In genomic region chr9:57594174-57594509, GRCm38 (mm10) we compare ENCODE assay signal across 21 mouse cellular contexts. TPM values are rescaled to one million over a fixed set of nuclear protein-coding genes. Genes with fewer than 3 reads are reported as not detected.
DNase-seq lines count a peak whose midpoint lies in the region; ATAC-seq lines count a peak whose summit lies in the region.
"Had no signal": no experiment of that assay in that cellular context is flagged by ENCODE, and none has a peak within 500 bp of the region (broad histone marks: within the 10 kb centered on the region; RNA-seq: fewer than 3 reads in every experiment).

No protein-coding gene starts in this region.

- H3K27ac ChIP-seq in heart, embryonic 12.5 days (ENCODE audit: poor library complexity, severe bottlenecking) = no peak overlapping the region
- no peak overlapping the region; the same call in 1 of the 2 replicates for H3K27ac ChIP-seq in kidney, embryonic 14.5 days (ENCODE audit: low read depth, low read length)
- H3K27ac ChIP-seq in midbrain, embryonic 10.5 days (replicated peaks) = peak overlapping the region; percentile 61; the same call in 1 of the 2 replicates
- no peak overlapping the region for H3K27ac ChIP-seq in midbrain, embryonic 11.5 days (ENCODE audit: low read depth, low read length)
- H3K27ac ChIP-seq: embryonic facial prominence, embryonic 15.5 days; forebrain, embryonic 10.5 days; gastrocnemius, adult 2 months; heart, embryonic 10.5 days; hindbrain, embryonic 14.5 days had no signal

- peaks cover 39% of the 10 kb centered on the region for H3K4me1 ChIP-seq in heart, embryonic 12.5 days (replicated peaks)
- H3K4me1 ChIP-seq in kidney, embryonic 14.5 days (ENCODE audit: control insufficient read depth, insufficient read depth, low read length) = peaks cover 18% of the 10 kb centered on the region
- peaks cover 65% of the 10 kb centered on the region for H3K4me1 ChIP-seq in midbrain, embryonic 10.5 days
- H3K4me1 ChIP-seq in midbrain, embryonic 11.5 days (ENCODE audit: control insufficient read depth, insufficient read depth, low read length) = peaks cover 26% of the 10 kb centered on the region

- 40% methylated on average over 9 of the region's 9 CpGs for WGBS in heart, embryonic 12.5 days
- WGBS in kidney, embryonic 14.5 days = 38% methylated on average over 9 of the region's 9 CpGs
- 76% methylated on average over 9 of the region's 9 CpGs for WGBS in midbrain, embryonic 10.5 days
- WGBS in midbrain, embryonic 11.5 days = 75% methylated on average over 9 of the region's 9 CpGs

- H3K9me3 ChIP-seq in heart, embryonic 12.5 days (replicated peaks) = no peaks in the 10 kb centered on the region
- H3K9me3 ChIP-seq in kidney, embryonic 14.5 days (ENCODE audit: control insufficient read depth, low read length) = no peaks in the 10 kb centered on the region
- no peaks in the 10 kb centered on the region for H3K9me3 ChIP-seq in midbrain, embryonic 10.5 days (replicated peaks)
- H3K9me3 ChIP-seq in midbrain, embryonic 11.5 days (ENCODE audit: control insufficient read depth, low read length) = no peaks in the 10 kb centered on the region
- H3K9me3 ChIP-seq: embryonic facial prominence, embryonic 15.5 days; forebrain, embryonic 10.5 days; heart, embryonic 10.5 days had no signal

- ATAC-seq in heart, embryonic 12.5 days (ENCODE audit: insufficient number of reproducible peaks, low FRiP score) = no peak
- ATAC-seq in kidney, embryonic 14.5 days (ENCODE audit: low FRiP score, low TSS enrichment) = no peak
- ATAC-seq in midbrain, embryonic 11.5 days (ENCODE audit: low FRiP score) = no peak
- ATAC-seq: activated CD4-positive, CD25-positive, alpha-beta regulatory T cell, adult 4 months; forebrain, embryonic 14.5 days; Patski had no signal

- no peak for DNase-seq in heart, adult 9 months (ENCODE audit: low spot score in 2 of 2)
- DNase-seq in kidney, adult 11 months = no peak
- no peak for DNase-seq in midbrain, embryonic 10.5 days (ENCODE audit: low spot score)
- DNase-seq in midbrain, embryonic 11.5 days (ENCODE audit: low spot score, missing footprints) = no peak
- DNase-seq: adrenal gland, postnatal 14 days; cerebellum, adult 11-12 months; cerebellum, adult 9-10 months; gastrocnemius, adult 2 months; gastrocnemius, postnatal 25 days had no signal

- H3K4me3 ChIP-seq in heart, embryonic 12.5 days = no peak overlapping the region
- H3K4me3 ChIP-seq in kidney, embryonic 14.5 days (ENCODE audit: low read length) = no peak overlapping the region
- 0 out of 2 replicates have a peak overlapping the region, but pooled peaks have one; percentile 5 for H3K4me3 ChIP-seq in midbrain, embryonic 10.5 days
- no peak overlapping the region for H3K4me3 ChIP-seq in midbrain, embryonic 11.5 days (ENCODE audit: low read depth, low read length)
- H3K4me3 ChIP-seq: embryonic facial prominence, embryonic 15.5 days; erythroblast, embryonic 14.5 days; forebrain, embryonic 10.5 days; gastrocnemius, adult 2 months had no signal

- H3K4me2 ChIP-seq in heart, embryonic 12.5 days = no peak overlapping the region
- 0 out of 2 replicates have a peak overlapping the region, but pooled peaks have one; percentile 8 for H3K4me2 ChIP-seq in kidney, embryonic 14.5 days (replicated peaks; ENCODE audit: low read depth, low read length)
- no peak overlapping the region for H3K4me2 ChIP-seq in midbrain, embryonic 11.5 days
- H3K4me2 ChIP-seq: embryonic facial prominence, embryonic 15.5 days; hindbrain, embryonic 14.5 days had no signal

- H3K9ac ChIP-seq in heart, embryonic 12.5 days = 0 out of 2 replicates have a peak overlapping the region, but pooled peaks have one; percentile 13
- H3K9ac ChIP-seq in kidney, embryonic 14.5 days (ENCODE audit: low read depth, low read length) = 0 out of 2 replicates have a peak overlapping the region, but pooled peaks have one; percentile 23
- H3K9ac ChIP-seq in midbrain, embryonic 11.5 days (ENCODE audit: low read length) = no peak overlapping the region
- H3K9ac ChIP-seq: embryonic facial prominence, embryonic 15.5 days; hindbrain, embryonic 14.5 days had no signal

- H3K36me3 ChIP-seq in heart, embryonic 12.5 days = peaks cover 45% of the 10 kb centered on the region
- H3K36me3 ChIP-seq in kidney, embryonic 14.5 days (ENCODE audit: control insufficient read depth, insufficient read depth, low read length) = peaks cover 19% of the 10 kb centered on the region; the same call in 1 of the 2 replicates
- H3K36me3 ChIP-seq in midbrain, embryonic 10.5 days = peaks cover 31% of the 10 kb centered on the region
- no peaks in the 10 kb centered on the region; the same call in 1 of the 2 replicates for H3K36me3 ChIP-seq in midbrain, embryonic 11.5 days (ENCODE audit: control insufficient read depth, insufficient read depth, low read length)

- H3K27me3 ChIP-seq in heart, embryonic 12.5 days (replicated peaks) = no peaks in the 10 kb centered on the region
- no peaks in the 10 kb centered on the region for H3K27me3 ChIP-seq in kidney, embryonic 14.5 days (ENCODE audit: control insufficient read depth, insufficient read depth, low read length)
- H3K27me3 ChIP-seq in midbrain, embryonic 10.5 days (ENCODE audit: low read depth, poor library complexity, severe bottlenecking) = 0 out of 2 replicates have a peak, but pooled peaks cover 7% of the 10 kb centered on the region
- no peaks in the 10 kb centered on the region for H3K27me3 ChIP-seq in midbrain, embryonic 11.5 days (ENCODE audit: control insufficient read depth, insufficient read depth, low read length)
- H3K27me3 ChIP-seq: CH12.LX; embryonic facial prominence, embryonic 15.5 days; Patski had no signal

RNA-seq across cellular contexts. Expression of gene Ulk3, which starts 4.9 kb away (rescaled TPM):
- 18.1 and 19.5 TPM in 2 replicates for polyA plus RNA-seq in heart, embryonic 12.5 days (2016; fragmentation: Nextera tagmentation; extraction: Ambion mirVana)
- 5.4 and 13.7 TPM in 2 replicates for polyA plus RNA-seq in kidney, embryonic 14.5 days (2014; fragmentation: Nextera tagmentation; extraction: Ambion mirVana)
- 14.5 and 18.8 TPM in 2 replicates for polyA plus RNA-seq in midbrain, embryonic 10.5 days (2016; fragmentation: Nextera tagmentation; extraction: Ambion mirVana)
- polyA plus RNA-seq in midbrain, embryonic 11.5 days (2014; fragmentation: Nextera tagmentation; extraction: Ambion mirVana) = 7.3 and 8.1 TPM in 2 replicates

RNA-seq across cellular contexts. Expression of gene Cplx3, which starts 11.9 kb away (rescaled TPM):
- not detected in 2 replicates for polyA plus RNA-seq in heart, embryonic 12.5 days (2016; fragmentation: Nextera tagmentation; extraction: Ambion mirVana)
- polyA plus RNA-seq in kidney, embryonic 14.5 days (2014; fragmentation: Nextera tagmentation; extraction: Ambion mirVana) = not detected in 2 replicates
- polyA plus RNA-seq in midbrain, embryonic 10.5 days (2016; fragmentation: Nextera tagmentation; extraction: Ambion mirVana) = 2.5 and 3.1 TPM in 2 replicates
- 3.0 and 3.1 TPM in 2 replicates for polyA plus RNA-seq in midbrain, embryonic 11.5 days (2014; fragmentation: Nextera tagmentation; extraction: Ambion mirVana)
- polyA plus RNA-seq: activated CD4-positive, CD25-positive, alpha-beta regulatory T cell, adult 4 months; embryonic facial prominence, embryonic 15.5 days; erythroblast, embryonic 14.5 days; heart, embryonic 16.5 days; hindbrain, embryonic 14.5 days had no signal

RNA-seq across cellular contexts. Expression of gene Lman1l, which starts 26.4 kb away (rescaled TPM):
- polyA plus RNA-seq in heart, embryonic 12.5 days (2016; fragmentation: Nextera tagmentation; extraction: Ambion mirVana) = not detected in 2 replicates
- not detected in 2 replicates for polyA plus RNA-seq in kidney, embryonic 14.5 days (2014; fragmentation: Nextera tagmentation; extraction: Ambion mirVana)
- polyA plus RNA-seq in midbrain, embryonic 10.5 days (2016; fragmentation: Nextera tagmentation; extraction: Ambion mirVana) = 0.10 TPM in 1 of 2 replicates, not detected in the other
- 0.08 TPM in 1 of 2 replicates, not detected in the other for polyA plus RNA-seq in midbrain, embryonic 11.5 days (2014; fragmentation: Nextera tagmentation; extraction: Ambion mirVana)
- polyA plus RNA-seq: activated CD4-positive, CD25-positive, alpha-beta regulatory T cell, adult 4 months; embryonic facial prominence, embryonic 15.5 days; erythroblast, embryonic 14.5 days; forebrain, embryonic 10.5 days; forebrain, embryonic 14.5 days; heart, embryonic 10.5 days; heart, embryonic 16.5 days; hindbrain, embryonic 14.5 days had no signal

RNA-seq across cellular contexts. Expression of gene Scamp2, which starts 33.4 kb away (rescaled TPM):
- 52.5 and 55.6 TPM in 2 replicates for polyA plus RNA-seq in heart, embryonic 12.5 days (2016; fragmentation: Nextera tagmentation; extraction: Ambion mirVana)
- polyA plus RNA-seq in kidney, embryonic 14.5 days (2014; fragmentation: Nextera tagmentation; extraction: Ambion mirVana) = 69.2 and 71.4 TPM in 2 replicates
- 52.4 and 58.9 TPM in 2 replicates for polyA plus RNA-seq in midbrain, embryonic 10.5 days (2016; fragmentation: Nextera tagmentation; extraction: Ambion mirVana)
- polyA plus RNA-seq in midbrain, embryonic 11.5 days (2014; fragmentation: Nextera tagmentation; extraction: Ambion mirVana) = 58.2 and 62.6 TPM in 2 replicates

RNA-seq across cellular contexts. Expression of gene Mpi, which starts 41.6 kb away (rescaled TPM):
- 75.6 and 82.6 TPM in 2 replicates for polyA plus RNA-seq in heart, embryonic 12.5 days (2016; fragmentation: Nextera tagmentation; extraction: Ambion mirVana)
- 36.5 and 37.7 TPM in 2 replicates for polyA plus RNA-seq in kidney, embryonic 14.5 days (2014; fragmentation: Nextera tagmentation; extraction: Ambion mirVana)
- polyA plus RNA-seq in midbrain, embryonic 10.5 days (2016; fragmentation: Nextera tagmentation; extraction: Ambion mirVana) = 64.7 and 74.4 TPM in 2 replicates
- 49.8 and 54.0 TPM in 2 replicates for polyA plus RNA-seq in midbrain, embryonic 11.5 days (2014; fragmentation: Nextera tagmentation; extraction: Ambion mirVana)
